Mouse (Mus musculus) olfactory bulb, adult 2 months (tissue): ENCODE measurements around the gene Tmprss11e. TPM values are rescaled to one million over a fixed set of nuclear protein-coding genes. Genes with fewer than 3 reads are reported as not detected.

Experiments used
- H3K27ac ChIP-seq: fragments of 200-500 bp; 2 replicates; pipeline ENCODE4 v1.5.1; 2012; ENCODE audit warnings: low read depth, low read length; ENCODE audit not compliant: insufficient read depth
- H3K4me1 ChIP-seq: fragments of 200-500 bp; 2 replicates; pipeline ENCODE4 v1.6.1; 2012; ENCODE audit warnings: low read length; ENCODE audit not compliant: control insufficient read depth, insufficient read depth
- H3K4me3 ChIP-seq: fragments of 200-500 bp; 2 replicates; pipeline ENCODE4 v1.5.1; 2012; ENCODE audit warnings: mild to moderate bottlenecking, low read depth, low read length, moderate library complexity; ENCODE audit not compliant: insufficient read depth
- CTCF ChIP-seq: fragments of 200-500 bp; IDR thresholded peaks from 2 replicates; pipeline ENCODE4 v1.5.1; 2012; ENCODE audit warnings: low read depth, mild to moderate bottlenecking, low read length, moderate library complexity; ENCODE audit not compliant: insufficient read depth
- POLR2A ChIP-seq: fragments of 200-500 bp; IDR thresholded peaks from 2 replicates; pipeline ENCODE4 v1.6.1; 2012; ENCODE audit warnings: mild to moderate bottlenecking, low read depth, low read length, moderate library complexity; ENCODE audit not compliant: insufficient read depth
- WGBS: fragments of 180-500 bp; shearing (Covaris S2); methylation state at CpG from one replicate; pipeline ENCODE4 v1.1.7; 2018; 5-methylcytosine and 5-hydroxymethylcytosine counted together
- polyA plus RNA-seq: library from polyadenylated mRNA; stranded (reverse); fragments of >200 nt; gene quantifications from 2 replicates; pipeline ENCODE4 v1.2.4, GENCODE M21; 2012; ENCODE audit warnings: low replicate concordance; ENCODE audit not compliant: missing spikeins, insufficient read depth, insufficient read length

Gene Tmprss11e
- polyA plus RNA-seq, 1 experiment, result not detected

GRCm38 (mm10) chr5:86769015-86769658 is 23.5 kb upstream of the Tmprss11e start:
- H3K27ac ChIP-seq, result no peak overlapping the region
- TF ChIP-seq POLR2A (no peak), CTCF (no peak)
- no peak overlapping the region for H3K4me3 ChIP-seq
- no peaks in the 10 kb centered on the region for H3K4me1 ChIP-seq
- WGBS, result 28% methylated on average over 3 of the region's 3 CpGs

GRCm38 (mm10) chr5:86742796-86743195 is 2.8 kb downstream of the Tmprss11e start:
- Histone ChIP-seq H3K4me1 (no peaks in the 10 kb centered on the region), H3K4me3 (no peak overlapping the region), H3K27ac (no peak overlapping the region)
- 73% methylated on average over 3 of the region's 3 CpGs for WGBS
- TF ChIP-seq CTCF, result no peak
- no peak for TF ChIP-seq POLR2A

DNA sequence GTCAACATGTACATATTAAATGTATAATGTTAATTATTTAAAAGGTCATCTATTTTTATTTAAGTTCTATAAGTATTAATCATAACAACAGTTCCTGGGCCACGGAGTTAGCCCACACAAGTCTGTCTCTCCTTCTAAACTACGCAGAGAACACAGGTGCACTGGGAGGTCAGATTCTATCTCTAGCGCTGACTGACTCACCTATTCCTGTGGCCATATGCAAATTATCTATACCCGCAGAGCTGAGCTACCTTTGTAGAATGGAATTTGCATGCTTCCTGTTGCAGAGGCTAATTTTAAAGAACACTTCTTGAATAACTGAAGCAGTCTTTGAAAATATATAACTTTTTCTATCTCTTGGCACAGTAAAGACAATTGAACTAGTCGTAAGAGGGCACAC is 4.5 kb downstream of the Tmprss11e start:
- 82% methylated on average over 5 of the region's 5 CpGs for WGBS
- no peaks in the 10 kb centered on the region for H3K4me1 ChIP-seq
- TF ChIP-seq POLR2A, result no peak
- TF ChIP-seq CTCF, result no peak
- H3K27ac ChIP-seq, result no peak overlapping the region
- no peak overlapping the region for H3K4me3 ChIP-seq

DNA sequence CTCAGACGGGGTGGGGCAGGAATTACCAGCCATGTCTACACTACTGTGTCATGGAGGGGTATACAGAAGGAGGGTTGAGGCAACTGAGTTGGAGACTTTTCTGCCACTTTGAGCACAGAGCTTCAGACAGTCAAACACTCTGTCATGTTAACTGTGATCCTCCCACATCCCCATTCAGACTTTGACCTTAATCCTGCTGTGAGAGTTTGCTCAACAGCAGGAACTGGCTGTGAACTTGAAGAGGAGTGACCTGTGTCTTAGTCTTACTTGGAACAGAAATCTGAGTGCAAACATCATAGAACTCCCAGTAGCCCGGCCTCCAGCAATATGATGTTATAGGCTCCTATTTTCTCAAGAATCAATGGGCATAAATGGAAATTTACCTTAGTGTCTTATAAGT is 9.8 kb downstream of the Tmprss11e start:
- WGBS, result 85% methylated on average over 2 of the region's 2 CpGs
- Histone ChIP-seq H3K4me1 (no peaks in the 10 kb centered on the region), H3K27ac (no peak overlapping the region), H3K4me3 (no peak overlapping the region)
- TF ChIP-seq CTCF (no peak), POLR2A (no peak)

- 49% methylated on average over 4 of the region's 4 CpGs for WGBS
- Histone ChIP-seq H3K27ac (no peak overlapping the region), H3K4me1 (no peaks in the 10 kb centered on the region), H3K4me3 (no peak overlapping the region)
- TF ChIP-seq POLR2A, result no peak
- no peak for TF ChIP-seq CTCF
These were observed 15.0 kb downstream of the Tmprss11e start for GRCm38 (mm10) chr5:86730587-86730986.

- 78% methylated on average over 6 of the region's 6 CpGs for WGBS
- H3K4me3 ChIP-seq, result no peak overlapping the region
- H3K27ac ChIP-seq, result no peak overlapping the region
- no peaks in the 10 kb centered on the region for H3K4me1 ChIP-seq
- TF ChIP-seq POLR2A, result no peak
- TF ChIP-seq CTCF, result no peak
These were observed 17.0 kb downstream of the Tmprss11e start for GRCm38 (mm10) chr5:86728574-86728973.

- Histone ChIP-seq H3K4me3 (no peak overlapping the region), H3K4me1 (no peaks in the 10 kb centered on the region), H3K27ac (no peak overlapping the region)
- WGBS, result 82% methylated on average over 9 of the region's 9 CpGs
- TF ChIP-seq POLR2A (no peak), CTCF (no peak)
These were observed 18.6 kb downstream of the Tmprss11e start for GRCm38 (mm10) chr5:86727033-86727432.

DNA sequence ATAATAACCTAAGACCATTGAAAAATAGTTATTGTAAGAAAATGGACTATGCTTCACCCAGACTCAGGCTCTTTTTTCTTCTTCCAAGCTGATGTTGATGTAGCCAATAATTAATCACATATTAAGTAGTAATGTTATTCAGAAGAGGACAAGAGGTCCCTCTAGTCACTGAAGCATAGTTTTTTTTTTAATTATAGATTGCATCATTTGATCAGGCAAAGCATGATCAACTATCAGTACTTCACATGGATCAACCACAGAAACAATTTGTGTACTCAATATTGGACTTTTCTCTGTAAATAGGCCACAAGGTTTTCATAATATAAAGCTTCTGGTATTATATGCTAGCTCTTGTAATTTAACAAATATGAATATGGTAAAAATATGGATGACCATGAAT is 20.6 kb downstream of the Tmprss11e start:
- Histone ChIP-seq H3K4me1 (no peaks in the 10 kb centered on the region), H3K4me3 (no peak overlapping the region), H3K27ac (no peak overlapping the region)
- TF ChIP-seq POLR2A (no peak), CTCF (no peak)

DNA sequence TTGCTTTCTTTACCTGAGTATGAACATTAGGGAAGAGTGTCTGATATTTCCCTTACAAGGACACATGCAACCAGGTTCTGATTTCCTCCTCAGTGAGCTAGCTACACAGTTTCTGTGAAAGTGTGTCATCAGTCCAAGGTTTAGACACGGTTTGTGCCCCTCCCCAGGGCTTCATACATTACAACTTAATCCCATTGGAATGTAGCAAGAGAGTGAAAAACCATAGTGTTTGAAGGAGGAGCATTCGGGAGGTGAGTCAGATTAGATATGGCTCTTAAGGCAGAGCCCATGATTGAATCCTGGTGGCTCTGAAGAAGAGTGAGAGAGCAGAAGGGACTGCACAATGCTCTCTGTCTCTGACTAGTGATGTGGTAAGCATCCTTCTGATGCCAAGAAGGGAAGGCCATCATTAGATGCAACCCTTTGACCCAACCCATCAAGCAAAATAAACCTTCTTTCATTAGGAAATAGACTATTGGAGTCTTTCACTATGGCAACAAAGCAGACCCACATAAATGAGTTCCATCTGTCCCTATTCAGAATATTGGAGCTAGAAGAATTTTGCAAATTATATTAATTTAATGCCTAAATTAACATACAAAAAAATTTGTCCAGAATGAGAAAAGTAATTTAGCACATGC is 22.7 kb downstream of the Tmprss11e start:
- TF ChIP-seq POLR2A (no peak), CTCF (no peak)
- Histone ChIP-seq H3K4me1 (no peaks in the 10 kb centered on the region), H3K4me3 (no peak overlapping the region), H3K27ac (no peak overlapping the region)
- 52% methylated on average over 2 of the region's 2 CpGs for WGBS
